Mouse (Mus musculus) embryonic facial prominence, embryonic 14.5 days (tissue): ENCODE data around the gene Usp44. TPM values are rescaled to one million over a fixed set of nuclear protein-coding genes. Genes with fewer than 3 reads are reported as not detected.
A peak's percentile ranks its signal among the peaks of the same experiment; 100 is the strongest.
"Not testable (repeated sequence)": the region's sequence is repeated elsewhere in the genome, so short reads cannot be mapped to it uniquely, and the experiment has no call there.

Experiments used
- ATAC-seq: fragments of 200-750 bp; cut with Nextera tagmentation; 2 replicates; pipeline ENCODE4 v1.8.0; 2017; ENCODE audit warnings: low read depth, moderate number of reproducible peaks, moderate TSS enrichment
- DNase-seq: peaks from one replicate; pipeline ENCODE4 v3.0.0-alpha.2; 2015; ENCODE audit warnings: low spot score
- H3K27ac ChIP-seq: fragments of 300-500 bp; sonication (generic); replicated peaks from 2 replicates; pipeline ENCODE4 v1.5.1; 2014; ENCODE audit warnings: low read depth, mild to moderate bottlenecking, low read length, moderate library complexity
- H3K27me3 ChIP-seq: fragments of 300-500 bp; sonication (generic); replicated peaks from 2 replicates; pipeline ENCODE4 v1.6.1; 2014; ENCODE audit warnings: low read length; ENCODE audit not compliant: control insufficient read depth, insufficient read depth
- H3K36me3 ChIP-seq: fragments of 300-500 bp; sonication (generic); 2 replicates; pipeline ENCODE4 v1.6.1; 2014; ENCODE audit warnings: low read length, mixed read lengths; ENCODE audit not compliant: control insufficient read depth, insufficient read depth
- H3K4me1 ChIP-seq: fragments of 300-500 bp; sonication (generic); 2 replicates; pipeline ENCODE4 v1.6.1; 2014; ENCODE audit warnings: antibody characterized with exemption, low read length; ENCODE audit not compliant: control insufficient read depth, insufficient read depth
- H3K4me2 ChIP-seq: fragments of 300-500 bp; sonication (generic); 2 replicates; pipeline ENCODE4 v1.6.1; 2014; ENCODE audit warnings: low read depth, mild to moderate bottlenecking, low read length, moderate library complexity, mixed read lengths
- H3K4me3 ChIP-seq: fragments of 300-500 bp; sonication (generic); 2 replicates; pipeline ENCODE4 v1.5.1; 2014; ENCODE audit warnings: low read depth, mild to moderate bottlenecking, low read length
- H3K9ac ChIP-seq: fragments of 300-500 bp; sonication (generic); 2 replicates; pipeline ENCODE4 v1.6.1; 2014; ENCODE audit warnings: low read depth, mild to moderate bottlenecking, low read length, moderate library complexity, mixed read lengths
- H3K9me3 ChIP-seq: fragments of 300-500 bp; sonication (generic); 2 replicates; pipeline ENCODE4 v1.6.1; 2016; ENCODE audit warnings: low read length; ENCODE audit not compliant: control insufficient read depth
- WGBS: fragments of 180-500 bp; shearing (Covaris S2); extraction: QIAGEN DNeasy Blood & Tissue Kit; methylation state at CpG from one replicate; pipeline ENCODE4 v1.1.7; 2014; 5-methylcytosine and 5-hydroxymethylcytosine counted together
- polyA plus RNA-seq: library from polyadenylated mRNA; unstranded; fragments of >200 nt; fragmentation: Nextera tagmentation; extraction: Ambion mirVana; gene quantifications from 2 replicates; pipeline ENCODE4 v1.2.1, GENCODE M21; 2014

Gene Usp44
- polyA plus RNA-seq = 0.63 and 1.2 TPM in 2 replicates

- 11% methylated on average over 22 of the region's 22 CpGs for WGBS
- no peaks in the 10 kb centered on the region for H3K9me3 ChIP-seq
- H3K27me3 ChIP-seq = peaks cover 50% of the 10 kb centered on the region
- no peak for DNase-seq
- H3K36me3 ChIP-seq = no peaks in the 10 kb centered on the region
- H3K4me2 ChIP-seq = peak within 1 kb of the TSS; percentile 15
- ATAC-seq = no peak
- no peak within 1 kb of the TSS for H3K9ac ChIP-seq
- peak within 1 kb of the TSS; percentile 12; the same call in 1 of the 2 replicates for H3K4me3 ChIP-seq
- H3K27ac ChIP-seq = no peak within 1 kb of the TSS
- peaks cover 9% of the 10 kb centered on the region; the same call in 1 of the 2 replicates for H3K4me1 ChIP-seq
Measured at GRCm38 (mm10) chr10:93830931-93831729, at the start of gene Usp44. Gene Usp44 (plus strand): TSS chr10:93831555.

- H3K27ac ChIP-seq = no peak overlapping the region
- ATAC-seq = no peak
- no peak overlapping the region for H3K4me2 ChIP-seq
- 73% methylated on average over 15 of the region's 15 CpGs for WGBS
- no peaks in the 10 kb centered on the region for H3K36me3 ChIP-seq
- H3K4me1 ChIP-seq = no peaks in the 10 kb centered on the region
- H3K4me3 ChIP-seq = no peak overlapping the region
- H3K27me3 ChIP-seq = no peaks in the 10 kb centered on the region
- DNase-seq = peak; percentile 8
- no peaks in the 10 kb centered on the region for H3K9me3 ChIP-seq
- no peak overlapping the region for H3K9ac ChIP-seq
Measured at GRCm38 (mm10) chr10:93783216-93784013, 47.9 kb upstream of the Usp44 start.

GRCm38 (mm10) chr10:93799711-93800362 lies 31.5 kb upstream of the Usp44 start:
- H3K36me3 ChIP-seq = no peaks in the 10 kb centered on the region
- no peaks in the 10 kb centered on the region for H3K27me3 ChIP-seq
- peak; percentile 18; the same call in 1 of the 2 replicates for ATAC-seq
- H3K4me3 ChIP-seq = no peak overlapping the region
- no peaks in the 10 kb centered on the region for H3K9me3 ChIP-seq
- 0 out of 2 replicates have a peak, but pooled peaks cover 4% of the 10 kb centered on the region for H3K4me1 ChIP-seq
- no peak overlapping the region for H3K27ac ChIP-seq
- peak; percentile 60 for DNase-seq
- H3K9ac ChIP-seq = no peak overlapping the region
- WGBS = 50% methylated on average over 8 of the region's 8 CpGs
- H3K4me2 ChIP-seq = no peak overlapping the region

- H3K27me3 ChIP-seq = no peaks in the 10 kb centered on the region
- H3K9me3 ChIP-seq = no peaks in the 10 kb centered on the region
- H3K9ac ChIP-seq = no peak overlapping the region
- 0 out of 2 replicates have a peak, but pooled peaks cover 4% of the 10 kb centered on the region for H3K4me1 ChIP-seq
- no peak overlapping the region for H3K4me3 ChIP-seq
- 45% methylated on average over 4 of the region's 4 CpGs for WGBS
- no peaks in the 10 kb centered on the region for H3K36me3 ChIP-seq
- ATAC-seq (no peak), DNase-seq (peak; percentile 18)
- no peak overlapping the region for H3K4me2 ChIP-seq
- 0 out of 2 replicates have a peak overlapping the region, but pooled peaks have one; percentile 11 for H3K27ac ChIP-seq
Measured at GRCm38 (mm10) chr10:93800363-93800722, 31.0 kb upstream of the Usp44 start.

GRCm38 (mm10) chr10:93800895-93801294 lies 30.5 kb upstream of the Usp44 start:
- no peaks in the 10 kb centered on the region for H3K9me3 ChIP-seq
- 74% methylated on average over 5 of the region's 5 CpGs for WGBS
- ATAC-seq (no peak), DNase-seq (no peak)
- H3K9ac ChIP-seq = no peak overlapping the region
- no peak overlapping the region for H3K4me2 ChIP-seq
- H3K36me3 ChIP-seq = no peaks in the 10 kb centered on the region
- 0 out of 2 replicates have a peak, but pooled peaks cover 4% of the 10 kb centered on the region for H3K4me1 ChIP-seq
- H3K27ac ChIP-seq = no peak overlapping the region
- H3K27me3 ChIP-seq = no peaks in the 10 kb centered on the region
- no peak overlapping the region for H3K4me3 ChIP-seq

GRCm38 (mm10) chr10:93803199-93803598 lies 28.2 kb upstream of the Usp44 start:
- Histone ChIP-seq H3K4me2 (no peak overlapping the region), H3K4me1 (0 out of 2 replicates have a peak, but pooled peaks cover 4% of the 10 kb centered on the region), H3K27me3 (no peaks in the 10 kb centered on the region), H3K27ac (no peak overlapping the region), H3K9me3 (no peaks in the 10 kb centered on the region), H3K9ac (no peak overlapping the region), H3K4me3 (no peak overlapping the region), H3K36me3 (no peaks in the 10 kb centered on the region)
- WGBS = 69% methylated on average over 6 of the region's 6 CpGs
- DNase-seq = no peak
- no peak for ATAC-seq

GRCm38 (mm10) chr10:93809438-93809837 lies 21.9 kb upstream of the Usp44 start:
- not testable (repeated sequence) for H3K9me3 ChIP-seq, ATAC-seq, H3K27me3 ChIP-seq, H3K36me3 ChIP-seq, DNase-seq, H3K4me3 ChIP-seq, H3K9ac ChIP-seq, H3K27ac ChIP-seq, H3K4me2 ChIP-seq, H3K4me1 ChIP-seq
- 92% methylated on average over 8 of the region's 8 CpGs for WGBS

GRCm38 (mm10) chr10:93810590-93811185 lies 20.7 kb upstream of the Usp44 start:
- H3K4me3 ChIP-seq = no peak overlapping the region
- no peaks in the 10 kb centered on the region for H3K36me3 ChIP-seq
- ATAC-seq = no peak
- H3K4me2 ChIP-seq = no peak overlapping the region
- H3K27ac ChIP-seq = no peak overlapping the region
- no peak for DNase-seq
- no peaks in the 10 kb centered on the region for H3K27me3 ChIP-seq
- WGBS = 56% methylated on average over 7 of the region's 7 CpGs
- no peaks in the 10 kb centered on the region for H3K4me1 ChIP-seq
- no peaks in the 10 kb centered on the region for H3K9me3 ChIP-seq
- no peak overlapping the region for H3K9ac ChIP-seq
